Mouse (Mus musculus) liver, embryonic 12.5 days (tissue): ENCODE measurements at regions not wholly inside any gene's neighbourhood (a gene's known extent, or its start where the extent isn't known, plus 50 kb on each side); places are given as distances from the start of the nearest gene placed in this dataset.
"Not testable (repeated sequence)": the region's sequence is repeated elsewhere in the genome, so short reads cannot be mapped to it uniquely, and the experiment has no call there.

Experiments used
- ATAC-seq: fragments of 200-750 bp; cut with Nextera tagmentation; 2 replicates; pipeline ENCODE4 v1.8.0; 2017; ENCODE audit warnings: moderate number of reproducible peaks, mild to moderate bottlenecking, moderate library complexity
- H3K27ac ChIP-seq: fragments of 300-500 bp; sonication (generic); 2 replicates; pipeline ENCODE4 v1.5.1; 2016; ENCODE audit warnings: mild to moderate bottlenecking
- H3K27me3 ChIP-seq: fragments of 300-500 bp; sonication (generic); replicated peaks from 2 replicates; pipeline ENCODE4 v1.6.1; 2016; ENCODE audit warnings: mild to moderate bottlenecking, moderate library complexity
- H3K36me3 ChIP-seq: fragments of 300-500 bp; sonication (generic); 2 replicates; pipeline ENCODE4 v1.6.1; 2016; ENCODE audit warnings: mild to moderate bottlenecking, moderate library complexity
- H3K4me1 ChIP-seq: fragments of 300-500 bp; sonication (generic); 2 replicates; pipeline ENCODE4 v1.6.1; 2016
- H3K4me2 ChIP-seq: fragments of 300-500 bp; sonication (generic); 2 replicates; pipeline ENCODE4 v1.6.1; 2016; ENCODE audit warnings: mild to moderate bottlenecking, moderate library complexity
- H3K4me3 ChIP-seq: fragments of 300-500 bp; sonication (generic); 2 replicates; pipeline ENCODE4 v1.5.1; 2016; ENCODE audit warnings: mild to moderate bottlenecking, moderate library complexity
- H3K9ac ChIP-seq: fragments of 300-500 bp; sonication (generic); 2 replicates; pipeline ENCODE4 v1.6.1; 2016; ENCODE audit warnings: mild to moderate bottlenecking, moderate library complexity
- H3K9me3 ChIP-seq: fragments of 300-500 bp; sonication (generic); replicated peaks from 2 replicates; pipeline ENCODE4 v1.6.1; 2016; ENCODE audit warnings: mild to moderate bottlenecking, moderate library complexity
- WGBS: fragments of 180-500 bp; shearing (Covaris S2); methylation state at CpG from one replicate; pipeline ENCODE4 v1.1.7; 2016; ENCODE audit not compliant: insufficient replicate concordance; 5-methylcytosine and 5-hydroxymethylcytosine counted together

DNA sequence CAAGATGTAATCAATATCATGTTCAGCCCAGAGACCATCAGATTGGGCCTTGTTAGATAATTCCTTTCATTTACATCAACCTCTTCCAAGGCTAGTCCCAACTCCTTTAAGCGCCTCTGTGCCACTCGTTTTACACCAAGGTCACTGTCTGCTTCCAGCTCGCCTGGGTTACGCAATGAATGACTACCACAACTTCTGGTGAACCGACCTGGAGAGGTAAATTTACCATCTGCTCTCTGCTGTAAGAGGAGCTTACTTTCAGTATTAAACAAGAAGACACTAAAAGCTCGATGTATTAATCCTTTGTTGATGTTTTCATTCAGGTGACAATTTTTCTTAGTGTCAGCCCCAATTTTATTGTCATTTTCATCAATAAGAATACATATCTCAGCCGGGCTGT, 51.7 kb upstream of the Fam174b start:
- no peak overlapping the region for H3K4me3 ChIP-seq
- H3K27me3 ChIP-seq = no peaks in the 10 kb centered on the region
- no peak overlapping the region for H3K27ac ChIP-seq
- no peak overlapping the region for H3K4me2 ChIP-seq
- no peak overlapping the region for H3K9ac ChIP-seq
- no peaks in the 10 kb centered on the region for H3K36me3 ChIP-seq
- no peaks in the 10 kb centered on the region for H3K4me1 ChIP-seq
- no peaks in the 10 kb centered on the region for H3K9me3 ChIP-seq
- ATAC-seq = no peak
- 54% methylated on average over 7 of the region's 7 CpGs for WGBS

DNA sequence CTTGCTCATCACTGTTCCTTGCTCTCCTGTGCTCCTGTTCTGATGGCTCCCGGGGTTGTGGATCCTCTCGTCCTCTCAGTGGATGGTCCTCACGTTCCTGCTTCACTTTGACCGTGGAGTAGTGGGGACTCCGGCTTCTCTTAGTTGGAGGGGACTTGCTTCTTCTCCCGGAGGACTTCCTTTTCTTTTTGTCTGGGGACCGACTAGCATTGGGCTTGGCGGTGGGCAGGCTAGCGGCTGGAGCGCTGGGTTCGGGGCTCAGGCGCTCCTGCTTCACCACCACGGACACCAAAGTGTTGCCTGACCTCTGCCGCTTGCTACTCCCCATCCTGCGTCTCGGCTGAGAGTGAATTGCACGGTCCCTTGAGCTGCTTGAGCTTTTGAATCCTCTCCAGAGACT, 53.9 kb upstream of the Fam174b start:
- ATAC-seq, H3K36me3 ChIP-seq, H3K4me3 ChIP-seq, H3K4me2 ChIP-seq, H3K27ac ChIP-seq, H3K27me3 ChIP-seq, H3K4me1 ChIP-seq, H3K9ac ChIP-seq, H3K9me3 ChIP-seq: not testable (repeated sequence)
- WGBS = 76% methylated on average over 15 of the region's 17 CpGs

DNA sequence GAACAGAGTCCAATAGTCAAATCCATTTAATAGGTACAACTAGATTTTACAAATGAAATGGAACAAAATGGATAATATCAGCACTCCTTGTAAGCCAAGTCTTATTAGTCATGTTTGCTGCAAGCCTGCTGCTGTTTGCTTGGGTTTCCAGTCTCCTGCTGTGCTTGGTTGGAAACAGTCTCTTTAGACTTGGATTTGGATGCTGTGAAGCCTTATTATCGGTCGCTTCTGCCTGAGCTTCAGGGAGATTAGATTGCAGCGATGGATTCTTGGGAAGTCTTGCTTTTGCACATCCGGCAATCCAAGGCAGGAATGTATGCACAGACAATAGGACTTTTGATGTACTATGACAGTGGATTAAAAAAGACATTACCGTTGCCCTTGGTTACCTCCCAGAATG, 57.3 kb upstream of the Fam174b start:
- no peaks in the 10 kb centered on the region for H3K36me3 ChIP-seq
- H3K9ac ChIP-seq = no peak overlapping the region
- H3K4me3 ChIP-seq = no peak overlapping the region
- no peak for ATAC-seq
- no peak overlapping the region for H3K4me2 ChIP-seq
- 73% methylated on average over 5 of the region's 5 CpGs for WGBS
- no peaks in the 10 kb centered on the region for H3K9me3 ChIP-seq
- no peaks in the 10 kb centered on the region for H3K27me3 ChIP-seq
- no peak overlapping the region for H3K27ac ChIP-seq
- H3K4me1 ChIP-seq = no peaks in the 10 kb centered on the region

DNA sequence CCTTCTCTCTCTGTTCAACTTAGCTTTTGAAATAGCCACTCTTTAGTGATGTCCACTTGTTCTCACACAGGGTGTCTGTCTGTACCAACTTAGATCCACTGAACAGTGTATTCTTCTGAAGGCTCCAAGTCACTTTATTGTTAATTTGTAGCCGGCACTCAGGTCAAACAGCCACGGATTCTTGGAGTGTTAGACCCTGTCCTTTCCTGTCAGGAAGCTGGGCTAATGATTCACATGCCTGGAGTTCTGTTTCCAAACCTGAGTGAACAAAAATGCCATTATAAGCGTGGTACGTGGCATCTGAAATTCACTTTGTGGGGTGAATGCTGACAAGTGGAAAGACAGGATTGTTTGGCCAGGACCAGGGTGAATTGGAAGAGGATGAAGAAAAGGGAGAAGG, 69.5 kb upstream of the Fam174b start:
- ATAC-seq = no peak
- Histone ChIP-seq H3K27me3 (no peaks in the 10 kb centered on the region), H3K4me2 (no peak overlapping the region), H3K36me3 (no peaks in the 10 kb centered on the region), H3K27ac (no peak overlapping the region), H3K9ac (no peak overlapping the region), H3K4me3 (no peak overlapping the region), H3K4me1 (no peaks in the 10 kb centered on the region), H3K9me3 (no peaks in the 10 kb centered on the region)
- 44% methylated on average over 4 of the region's 4 CpGs for WGBS

DNA sequence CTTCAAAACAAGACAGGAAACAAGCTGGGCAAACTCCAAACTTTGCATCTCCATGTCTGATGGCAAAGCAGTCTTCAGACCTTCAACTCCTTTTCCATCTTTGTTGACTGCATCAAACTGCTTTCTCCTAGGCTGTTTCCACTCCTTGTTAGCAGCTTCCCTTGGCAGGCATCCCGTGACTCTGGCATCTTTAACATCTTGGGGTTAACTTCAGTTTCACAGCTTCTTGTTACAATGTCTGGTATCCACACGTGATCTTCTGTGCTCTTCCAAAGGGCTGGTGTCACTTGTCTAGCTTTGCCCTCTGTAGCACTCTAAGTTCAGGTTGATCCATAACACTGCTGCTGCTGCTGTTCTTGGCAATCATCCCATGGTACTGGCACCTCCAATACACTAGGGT, 71.3 kb upstream of the Fam174b start:
- Histone ChIP-seq H3K27ac (no peak overlapping the region), H3K9ac (no peak overlapping the region), H3K4me2 (no peak overlapping the region), H3K9me3 (no peaks in the 10 kb centered on the region), H3K4me3 (no peak overlapping the region), H3K27me3 (no peaks in the 10 kb centered on the region), H3K4me1 (no peaks in the 10 kb centered on the region), H3K36me3 (no peaks in the 10 kb centered on the region)
- no peak for ATAC-seq
- 58% methylated on average over 2 of the region's 2 CpGs for WGBS

DNA sequence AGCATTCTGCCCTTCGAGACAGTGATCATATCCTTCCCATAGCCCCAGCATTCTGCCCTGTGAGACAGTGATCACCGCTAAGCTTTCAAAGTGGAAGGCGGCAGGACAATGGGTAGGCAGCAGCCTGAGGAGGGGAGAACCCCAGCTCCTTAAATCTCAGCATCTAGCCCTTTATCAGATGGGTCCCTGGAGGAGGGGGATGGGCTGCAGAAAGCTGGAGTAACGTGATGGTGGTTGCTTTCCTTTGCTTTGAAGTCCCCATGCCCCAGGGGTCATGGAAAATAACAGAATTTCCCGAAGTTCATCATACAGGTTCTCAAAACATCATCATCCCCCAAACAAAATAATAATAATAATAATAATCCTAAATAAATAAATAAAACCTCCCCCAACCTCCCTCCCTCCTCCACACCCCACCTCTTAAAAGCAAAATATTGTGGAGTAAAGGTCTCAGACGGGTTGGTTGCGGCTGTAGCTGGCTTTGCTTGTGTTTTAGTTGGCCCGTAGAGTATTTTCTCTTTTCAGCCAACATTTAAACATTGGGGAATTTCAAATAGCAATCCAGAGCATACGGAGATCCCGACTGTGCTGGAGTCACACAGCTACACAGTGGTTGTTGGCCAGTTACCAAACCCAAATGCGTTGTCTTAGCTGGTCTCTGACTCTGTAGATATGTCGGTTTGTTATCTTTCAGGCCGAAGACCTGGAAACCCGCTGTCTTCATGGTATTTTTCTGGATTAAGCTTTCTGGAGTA, 73.0 kb upstream of the Fam174b start:
- H3K4me3 ChIP-seq = no peak overlapping the region
- no peaks in the 10 kb centered on the region for H3K36me3 ChIP-seq
- no peaks in the 10 kb centered on the region for H3K27me3 ChIP-seq
- H3K9me3 ChIP-seq = no peaks in the 10 kb centered on the region
- no peaks in the 10 kb centered on the region for H3K4me1 ChIP-seq
- no peak for ATAC-seq
- 61% methylated on average over 14 of the region's 14 CpGs for WGBS
- no peak overlapping the region for H3K4me2 ChIP-seq
- no peak overlapping the region for H3K27ac ChIP-seq
- no peak overlapping the region for H3K9ac ChIP-seq

DNA sequence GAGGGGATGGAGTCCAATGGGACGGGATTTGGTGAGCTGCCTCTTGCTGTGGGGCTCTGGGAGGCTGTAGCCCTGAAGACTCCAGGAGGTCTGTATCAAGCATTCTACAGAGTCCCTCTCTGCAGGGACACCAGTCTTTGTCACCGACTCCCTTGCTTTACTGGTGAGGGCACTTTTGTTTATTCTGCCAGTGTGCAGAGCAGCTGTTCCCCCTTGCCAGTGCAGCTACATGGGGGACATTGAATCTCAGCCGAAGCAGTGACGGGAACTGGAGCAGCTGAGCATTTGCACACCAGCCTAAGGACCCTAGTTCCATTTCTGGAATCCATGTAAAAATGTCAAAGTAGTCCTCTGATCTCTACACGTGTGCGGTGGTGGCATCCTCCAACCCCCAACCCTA, 75.1 kb upstream of the Fam174b start:
- no peak for ATAC-seq
- 54% methylated on average over 6 of the region's 6 CpGs for WGBS
- no peak overlapping the region for H3K4me3 ChIP-seq
- no peaks in the 10 kb centered on the region for H3K36me3 ChIP-seq
- H3K4me1 ChIP-seq = no peaks in the 10 kb centered on the region
- H3K9ac ChIP-seq = no peak overlapping the region
- H3K9me3 ChIP-seq = no peaks in the 10 kb centered on the region
- H3K4me2 ChIP-seq = no peak overlapping the region
- no peaks in the 10 kb centered on the region for H3K27me3 ChIP-seq
- H3K27ac ChIP-seq = no peak overlapping the region

DNA sequence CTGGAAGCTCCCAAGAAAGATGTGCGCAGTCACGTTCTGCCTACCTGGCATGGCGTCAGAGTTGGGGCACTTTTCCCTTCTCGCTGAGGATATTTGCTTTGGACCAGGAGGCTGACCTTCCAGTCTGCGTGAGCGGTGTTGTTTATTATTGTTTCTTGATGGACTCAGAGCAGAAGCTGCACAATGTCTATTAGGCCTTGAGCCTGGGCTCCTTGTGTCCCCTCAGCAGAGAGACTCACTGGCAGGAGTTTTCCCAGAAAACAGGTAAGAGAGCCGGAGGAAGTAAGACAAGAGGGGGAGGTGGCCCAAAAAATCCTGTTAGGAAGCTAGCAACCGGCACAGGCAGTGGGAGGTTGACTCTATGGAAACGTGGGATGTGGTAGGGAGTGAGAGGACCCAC, 77.6 kb upstream of the Fam174b start:
- Histone ChIP-seq H3K27ac (no peak overlapping the region), H3K9ac (no peak overlapping the region), H3K4me2 (no peak overlapping the region), H3K4me3 (no peak overlapping the region), H3K4me1 (no peaks in the 10 kb centered on the region), H3K36me3 (no peaks in the 10 kb centered on the region), H3K9me3 (no peaks in the 10 kb centered on the region), H3K27me3 (no peaks in the 10 kb centered on the region)
- WGBS = 74% methylated on average over 9 of the region's 9 CpGs
- no peak for ATAC-seq

DNA sequence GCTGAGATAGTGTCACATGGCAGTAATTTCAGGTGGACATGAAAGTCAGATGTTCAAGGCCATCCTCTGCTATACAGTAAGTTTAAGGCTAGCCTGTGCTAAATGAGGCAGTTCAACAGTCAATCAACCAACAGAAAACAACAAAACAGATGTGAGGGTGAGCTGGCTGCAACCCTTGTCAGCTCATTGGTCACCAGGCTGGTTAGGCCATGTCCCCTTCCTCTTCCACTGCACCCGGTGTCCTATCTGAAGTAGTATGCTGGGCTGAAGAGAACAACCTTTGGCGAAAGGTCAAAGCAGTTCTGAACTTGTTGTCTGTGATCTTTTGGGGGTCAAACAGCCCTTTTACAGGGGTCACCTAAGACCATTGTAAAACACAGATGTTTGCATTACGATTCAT, 78.2 kb upstream of the Fam174b start:
- Histone ChIP-seq H3K9ac (no peak overlapping the region), H3K4me3 (no peak overlapping the region), H3K27ac (no peak overlapping the region), H3K27me3 (no peaks in the 10 kb centered on the region), H3K4me1 (no peaks in the 10 kb centered on the region), H3K36me3 (no peaks in the 10 kb centered on the region), H3K4me2 (no peak overlapping the region), H3K9me3 (no peaks in the 10 kb centered on the region)
- 60% methylated on average over 3 of the region's 3 CpGs for WGBS
- ATAC-seq = no peak

DNA sequence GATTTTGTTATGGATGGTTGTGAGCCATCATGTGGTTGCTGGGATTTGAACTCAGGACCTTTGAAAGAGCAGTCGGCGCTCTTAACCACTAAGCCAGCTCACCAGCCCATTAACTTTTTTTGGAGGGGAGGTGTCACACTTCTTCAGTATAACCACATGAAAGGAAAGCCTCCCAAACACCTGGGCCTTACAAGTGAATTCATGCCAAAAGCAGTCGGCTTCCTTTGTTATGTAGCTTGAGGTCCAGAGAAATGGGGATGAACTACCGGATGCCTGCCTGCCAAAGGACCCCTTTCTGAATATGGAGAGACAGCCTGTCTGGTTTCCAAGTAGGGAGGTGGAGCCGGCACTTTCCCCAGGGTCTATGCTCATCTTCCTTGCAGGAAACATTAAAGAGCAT, 80.6 kb upstream of the Fam174b start:
- H3K36me3 ChIP-seq = no peaks in the 10 kb centered on the region
- no peak overlapping the region for H3K27ac ChIP-seq
- WGBS = 80% methylated on average over 5 of the region's 5 CpGs
- H3K4me3 ChIP-seq = no peak overlapping the region
- H3K4me1 ChIP-seq = no peaks in the 10 kb centered on the region
- H3K4me2 ChIP-seq = no peak overlapping the region
- H3K9ac ChIP-seq = no peak overlapping the region
- ATAC-seq = no peak
- H3K9me3 ChIP-seq = no peaks in the 10 kb centered on the region
- no peaks in the 10 kb centered on the region; the same call in 1 of the 2 replicates for H3K27me3 ChIP-seq

DNA sequence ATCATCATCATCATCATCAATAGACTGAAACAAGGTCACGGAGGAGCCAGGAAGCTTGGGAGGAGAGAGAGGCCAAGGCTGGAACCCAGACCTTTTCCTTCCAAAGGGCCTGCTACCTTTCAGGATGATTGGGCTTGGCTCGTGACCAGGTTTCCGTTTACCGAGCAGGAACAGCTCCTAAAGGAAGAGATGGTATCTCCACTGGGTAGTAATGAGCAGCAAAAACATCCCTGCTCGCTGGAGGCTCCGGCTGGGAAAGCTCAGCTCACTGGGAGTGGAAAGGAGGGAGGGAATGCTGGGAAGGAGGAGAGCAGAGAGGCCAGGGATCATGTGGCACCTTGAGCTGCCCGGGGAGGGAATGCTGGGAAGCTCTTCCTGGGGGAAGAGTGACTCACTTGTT, 82.8 kb upstream of the Fam174b start:
- no peak overlapping the region for H3K27ac ChIP-seq
- no peaks in the 10 kb centered on the region for H3K36me3 ChIP-seq
- no peaks in the 10 kb centered on the region for H3K4me1 ChIP-seq
- H3K4me3 ChIP-seq = no peak overlapping the region
- no peak overlapping the region for H3K4me2 ChIP-seq
- H3K9ac ChIP-seq = no peak overlapping the region
- 50% methylated on average over 7 of the region's 7 CpGs for WGBS
- ATAC-seq = no peak
- H3K9me3 ChIP-seq = no peaks in the 10 kb centered on the region
- H3K27me3 ChIP-seq = no peaks in the 10 kb centered on the region; the same call in 1 of the 2 replicates

DNA sequence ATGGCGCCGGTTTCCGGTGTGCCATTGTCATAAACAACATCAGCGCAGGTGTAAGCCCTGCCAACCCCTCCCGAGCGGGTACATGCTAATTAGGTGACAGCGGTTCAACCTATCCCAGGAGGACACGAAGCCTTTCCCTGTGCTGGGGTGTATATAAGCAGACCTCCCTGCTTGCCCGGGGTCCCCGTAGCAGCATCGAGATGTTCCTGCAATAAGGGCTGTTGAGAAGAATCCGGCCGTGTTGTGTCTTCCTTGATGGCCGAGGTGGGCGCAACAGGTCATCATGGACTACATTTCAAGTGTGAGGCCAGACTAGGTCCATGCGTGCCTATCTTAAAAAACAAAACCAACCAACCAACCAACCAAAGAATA, 83.7 kb upstream of the Fam174b start:
- not testable (repeated sequence) for H3K27ac ChIP-seq, H3K4me2 ChIP-seq, H3K36me3 ChIP-seq, H3K4me3 ChIP-seq, H3K27me3 ChIP-seq, H3K4me1 ChIP-seq, H3K9ac ChIP-seq, H3K9me3 ChIP-seq, ATAC-seq
- WGBS = 84% methylated on average over 16 of the region's 16 CpGs

DNA sequence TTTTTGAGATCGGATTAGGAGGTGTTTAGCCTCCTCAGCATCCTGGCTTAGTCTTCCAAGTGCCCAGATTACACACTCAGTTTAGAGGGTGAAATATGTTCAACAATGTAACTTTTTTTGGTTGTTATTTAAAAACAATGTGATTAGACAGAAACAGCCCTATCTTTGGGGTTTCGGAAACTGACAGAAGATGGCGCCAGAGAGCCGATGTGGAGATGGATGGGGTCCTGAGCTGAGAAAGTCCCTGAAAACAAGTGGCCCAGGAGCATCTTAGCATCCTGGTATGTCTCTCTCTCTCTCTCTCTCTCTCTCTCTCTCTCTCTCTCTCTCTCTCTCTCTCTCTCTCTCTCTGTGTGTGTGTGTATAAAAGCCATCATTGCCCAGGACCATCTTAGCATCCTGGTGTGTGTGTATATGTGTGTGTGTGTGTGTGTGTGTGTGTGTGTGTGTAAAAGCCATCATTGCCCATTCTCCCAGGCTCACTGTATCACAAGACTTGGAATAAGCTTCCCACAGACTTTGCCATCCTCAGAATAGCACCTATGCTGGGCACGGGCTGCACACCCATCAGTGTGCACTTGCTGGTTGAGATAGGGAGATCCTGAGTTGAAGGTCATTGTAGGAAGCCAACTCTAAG, 84.2 kb upstream of the Fam174b start:
- WGBS = 17% methylated on average over 5 of the region's 5 CpGs
- ATAC-seq = no peak
- Histone ChIP-seq H3K27ac (no peak overlapping the region), H3K4me3 (no peak overlapping the region), H3K36me3 (no peaks in the 10 kb centered on the region), H3K9me3 (no peaks in the 10 kb centered on the region), H3K4me2 (no peak overlapping the region), H3K9ac (no peak overlapping the region), H3K4me1 (no peaks in the 10 kb centered on the region), H3K27me3 (no peaks in the 10 kb centered on the region; the same call in 1 of the 2 replicates)
